Mouse (Mus musculus) gastrocnemius, postnatal 36 days (tissue): ENCODE results near the gene Ift52. TPM values are rescaled to one million over a fixed set of nuclear protein-coding genes. Genes with fewer than 3 reads are reported as not detected.
"Not testable (repeated sequence)": the region's sequence is repeated elsewhere in the genome, so short reads cannot be mapped to it uniquely, and the experiment has no call there.

ENCODE experiments used
- DNase-seq, 2 experiments: peaks; one replicate each; pipeline ENCODE4 v3.0.0; 2022
- intact Hi-C: fragments of 180-260 bp; cut with DNase I; formaldehyde crosslinking; loops from one replicate; pipeline ENCODE4 v1.15.1; 2025
- total RNA-seq, 2 experiments: library from RNA; stranded (reverse); gene quantifications; 2 replicates each; pipeline ENCODE4 v1.2.3; 2021

The Ift52 gene
- total RNA-seq, 2 experiments from 2014 or later: 13.2 to 13.4 TPM

GRCm38 (mm10) chr2:163001071-163001470 is 16.1 kb upstream of the Ift52 start:
- no peak for DNase-seq
- intact Hi-C loops: no loop called here

- no peak for DNase-seq
- intact Hi-C loops: no loop called here
Measured at GRCm38 (mm10) chr2:163007299-163007698, 9.9 kb upstream of the Ift52 start.

GRCm38 (mm10) chr2:163031289-163031688 is 14.1 kb downstream of the Ift52 start:
- intact Hi-C loops: no loop called here
- DNase-seq: no peak

- intact Hi-C loops: no loop called here
Measured at GRCm38 (mm10) chr2:163031757-163032156, 14.6 kb downstream of the Ift52 start.

GRCm38 (mm10) chr2:163032622-163033021 is 15.5 kb downstream of the Ift52 start:
- DNase-seq: no peak
- intact Hi-C loops: no loop called here

More at GRCm38 (mm10) chr2:163031757-163032156, 14.6 kb downstream of the Ift52 start:
- no peak for DNase-seq

GRCm38 (mm10) chr2:163039940-163040339 is 22.8 kb downstream of the Ift52 start:
- no peak for DNase-seq
- intact Hi-C loops: no loop called here

- peak; percentile 40 to 45 for DNase-seq
- intact Hi-C loops: no loop called here
Measured at GRCm38 (mm10) chr2:163048125-163048524, 31.0 kb downstream of the Ift52 start.

GRCm38 (mm10) chr2:163049116-163049515 is 32.0 kb downstream of the Ift52 start:
- DNase-seq: no peak
- intact Hi-C loops: no loop called here

- intact Hi-C loops: no loop called here
- no peak for DNase-seq
Measured at GRCm38 (mm10) chr2:163051691-163052090, 34.5 kb downstream of the Ift52 start.

- intact Hi-C loops: no loop called here
Measured at GRCm38 (mm10) chr2:163052101-163052500, 34.9 kb downstream of the Ift52 start.

GRCm38 (mm10) chr2:163052826-163053225 is 35.7 kb downstream of the Ift52 start:
- intact Hi-C loops: no loop called here
- no peak for DNase-seq

More at GRCm38 (mm10) chr2:163052101-163052500, 34.9 kb downstream of the Ift52 start:
- no peak for DNase-seq

- peak; percentile 85 to 89 for DNase-seq
- intact Hi-C loops: no loop called here
Measured at GRCm38 (mm10) chr2:163054335-163054840, 37.2 kb downstream of the Ift52 start, which contains the start of gene Mybl2. Gene Mybl2, plus strand, starts transcription at chr2:163054687.

GRCm38 (mm10) chr2:163054891-163055494 is 37.8 kb downstream of the Ift52 start:
- intact Hi-C loops: no loop called here
- DNase-seq: no peak

GRCm38 (mm10) chr2:163055715-163056114 is 38.6 kb downstream of the Ift52 start:
- intact Hi-C loops: no loop called here
- DNase-seq: no peak

GRCm38 (mm10) chr2:163056584-163056983 is 39.4 kb downstream of the Ift52 start:
- no peak for DNase-seq
- intact Hi-C loops: no loop called here

GRCm38 (mm10) chr2:163058981-163059380 is 41.8 kb downstream of the Ift52 start:
- intact Hi-C loops, DNase-seq: not testable (repeated sequence)

- no peak for DNase-seq
Measured at GRCm38 (mm10) chr2:163060630-163061029, 43.5 kb downstream of the Ift52 start.

GRCm38 (mm10) chr2:163061203-163062118 is 44.3 kb downstream of the Ift52 start:
- intact Hi-C loops: no loop called here
- no peak for DNase-seq

More at GRCm38 (mm10) chr2:163060630-163061029, 43.5 kb downstream of the Ift52 start:
- intact Hi-C loops: no loop called here

- intact Hi-C loops: no loop called here
- no peak for DNase-seq
Measured at GRCm38 (mm10) chr2:163062119-163062508, 45.0 kb downstream of the Ift52 start.

GRCm38 (mm10) chr2:163066326-163066725 is 49.2 kb downstream of the Ift52 start:
- no peak for DNase-seq
- intact Hi-C loops: no loop called here

GRCm38 (mm10) chr2:163067233-163067632 is 50.1 kb downstream of the Ift52 start:
- DNase-seq: no peak
- intact Hi-C loops: no loop called here
